Mouse (Mus musculus) liver, embryonic 14.5 days (tissue): ENCODE results near the gene Cep152.

Experiments
- CTCF ChIP-seq: IDR thresholded peaks from 2 replicates; pipeline ENCODE4 v1.5.1; 2016; ENCODE audit warnings: antibody characterized with exemption, low read depth, control low read depth
- EP300 ChIP-seq: IDR thresholded peaks from 2 replicates; pipeline ENCODE4 v1.6.1; 2016; ENCODE audit warnings: antibody characterized with exemption, low read depth

DNA sequence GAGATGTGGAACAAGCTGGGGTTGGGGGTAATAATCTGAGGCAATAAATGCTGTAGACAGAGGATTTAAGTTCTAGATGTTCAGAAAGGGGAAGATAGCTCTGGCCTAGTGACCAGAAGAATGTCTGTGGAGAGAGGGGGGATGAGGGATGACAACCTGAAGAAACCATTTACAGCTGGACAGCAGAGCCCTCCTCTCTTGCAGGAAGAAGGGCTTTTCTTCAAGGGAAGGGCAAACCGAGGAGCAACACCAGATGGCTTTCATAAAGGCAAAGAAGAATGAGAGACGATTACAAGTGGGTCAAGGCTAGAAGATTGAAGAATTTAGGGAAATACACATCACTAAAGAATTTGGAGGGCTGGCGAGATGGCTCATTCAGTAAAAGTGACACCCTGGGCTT, 110.5 kb downstream of the Cep152 start:
- TF ChIP-seq CTCF (no peak), EP300 (no peak)
